ENCODE assay signal across 8 mouse cellular contexts in the genomic region with DNA sequence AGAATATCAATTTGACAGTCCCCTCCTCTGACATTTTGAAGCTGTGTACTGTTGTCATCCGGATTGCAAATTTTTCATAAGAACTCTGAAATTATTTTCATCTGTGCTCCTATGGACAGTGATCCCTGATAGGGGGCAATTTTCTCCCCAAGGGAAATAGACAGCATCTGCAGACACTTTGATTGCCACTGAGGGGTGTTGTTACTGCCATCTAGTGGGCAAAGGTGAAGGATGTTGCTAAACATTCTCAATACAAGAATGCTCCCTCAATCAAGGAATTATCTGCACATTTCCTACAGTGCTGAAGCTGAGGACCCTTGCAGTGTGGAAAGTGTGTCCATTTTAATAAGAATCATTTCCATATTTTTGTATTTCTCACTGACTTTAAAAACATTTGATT.
DNase-seq lines count a peak whose midpoint lies in the region; ATAC-seq and TF ChIP-seq lines count a peak whose summit lies in the region.
"Had no signal": no experiment of that assay in that cellular context is flagged by ENCODE, and none has a peak within 500 bp of the region (broad histone marks: within the 10 kb centered on the region; RNA-seq: fewer than 3 reads in every experiment).

No protein-coding gene starts in this region.

- H3K4me2 ChIP-seq in intestine, postnatal 0 days (replicated peaks; ENCODE audit: low read depth), result no peak overlapping the region
- H3K4me2 ChIP-seq: heart, embryonic 13.5 days had no signal

- H3K27ac ChIP-seq in spleen, adult 2 months (ENCODE audit: insufficient read depth, low read length), result no peak overlapping the region
- H3K27ac ChIP-seq in embryonic facial prominence, embryonic 10.5 days (replicated peaks), result no peak overlapping the region
- H3K27ac ChIP-seq in intestine, postnatal 0 days (ENCODE audit: low read depth, low read length), result no peak overlapping the region
- H3K27ac ChIP-seq: heart, embryonic 13.5 days had no signal

- no peaks in the 10 kb centered on the region for H3K4me1 ChIP-seq in spleen, adult 2 months (ENCODE audit: control insufficient read depth, insufficient read depth, insufficient read length)
- H3K4me1 ChIP-seq in embryonic facial prominence, embryonic 10.5 days, result no peaks in the 10 kb centered on the region
- H3K4me1 ChIP-seq in intestine, postnatal 0 days (replicated peaks; ENCODE audit: control insufficient read depth, insufficient read depth, low read length), result no peaks in the 10 kb centered on the region
- H3K4me1 ChIP-seq: heart, embryonic 13.5 days had no signal

- peak; percentile 8 to 18 for DNase-seq in spleen, adult 2 months (ENCODE audit: low read depth in 1 of 2, low spot score in 2 of 2)
- no peak for DNase-seq in spleen, adult 12 weeks (ENCODE audit: low spot score)
- DNase-seq in embryonic facial prominence, embryonic 10.5 days (ENCODE audit: low spot score), result peak; percentile 39
- peak; percentile 40 for DNase-seq in lung, postnatal 25 days (ENCODE audit: low spot score)
- peak; percentile 47 to 59 for DNase-seq in right cerebral cortex, postnatal 10 days (ENCODE audit: low spot score in 2 of 2)

- H3K9ac ChIP-seq in intestine, postnatal 0 days (ENCODE audit: low read depth, low read length), result no peak overlapping the region
- H3K9ac ChIP-seq: heart, embryonic 13.5 days had no signal

- H3K9me3 ChIP-seq in embryonic facial prominence, embryonic 10.5 days, result peaks cover 3% of the 10 kb centered on the region; the same call in 1 of the 2 replicates
- no peaks in the 10 kb centered on the region for H3K9me3 ChIP-seq in intestine, postnatal 0 days (ENCODE audit: control insufficient read depth)
- H3K9me3 ChIP-seq: heart, embryonic 13.5 days had no signal

- H3K27me3 ChIP-seq in spleen, adult 2 months (ENCODE audit: control insufficient read depth, insufficient read depth, low read length), result no peaks in the 10 kb centered on the region
- H3K27me3 ChIP-seq in embryonic facial prominence, embryonic 10.5 days (replicated peaks; ENCODE audit: low read depth, poor library complexity, severe bottlenecking), result no peaks in the 10 kb centered on the region
- no peaks in the 10 kb centered on the region for H3K27me3 ChIP-seq in intestine, postnatal 0 days (replicated peaks; ENCODE audit: control insufficient read depth, insufficient read depth, low read length)
- H3K27me3 ChIP-seq: heart, embryonic 13.5 days had no signal

- H3K4me3 ChIP-seq in spleen, adult 2 months (ENCODE audit: extremely low read depth, insufficient read depth, insufficient read length), result no peak overlapping the region
- no peak overlapping the region for H3K4me3 ChIP-seq in embryonic facial prominence, embryonic 10.5 days
- no peak overlapping the region for H3K4me3 ChIP-seq in intestine, postnatal 0 days (ENCODE audit: low read depth, low read length)
- H3K4me3 ChIP-seq: heart, embryonic 13.5 days had no signal

- ATAC-seq in activated CD4-positive, CD25-positive, alpha-beta regulatory T cell, adult 4 months, result peak; percentile 40
- no peak for ATAC-seq in intestine, postnatal 0 days

- no peaks in the 10 kb centered on the region for H3K36me3 ChIP-seq in spleen, adult 2 months (ENCODE audit: control insufficient read depth, insufficient read depth, low read length)
- no peaks in the 10 kb centered on the region for H3K36me3 ChIP-seq in embryonic facial prominence, embryonic 10.5 days (replicated peaks)
- no peaks in the 10 kb centered on the region for H3K36me3 ChIP-seq in intestine, postnatal 0 days (ENCODE audit: control insufficient read depth, insufficient read depth)
- H3K36me3 ChIP-seq: heart, embryonic 13.5 days had no signal

- no peak for TF ChIP-seq POLR2A in spleen, adult 2 months (IDR thresholded peaks at IDR 0.05; ENCODE audit: low read depth, low read length)

- WGBS in spleen, adult 2 months, result 21% methylated on average over 1 of the region's 1 CpGs
- 13% methylated on average over 1 of the region's 1 CpGs for WGBS in embryonic facial prominence, embryonic 10.5 days
- 39% methylated on average over 1 of the region's 1 CpGs for WGBS in intestine, postnatal 0 days

- peak; percentile 44; the same call in 1 of the 2 replicates for TF ChIP-seq CTCF in spleen, adult 2 months (IDR thresholded peaks at IDR 0.05; ENCODE audit: extremely low read depth, insufficient read depth, insufficient read length, insufficient replicate concordance)
- peak; percentile 87 for TF ChIP-seq CTCF in intestine, postnatal 0 days (IDR thresholded peaks at IDR 0.05; ENCODE audit: low read depth)
